Mouse (Mus musculus): ENCODE measurements around the gene Abcb4.

- TF ChIP-seq CTCF (IDR thresholded peaks at IDR 0.05; ENCODE audit: borderline replicate concordance, extremely low read depth, insufficient read depth, insufficient read length) (no peak), POLR2A (IDR thresholded peaks at IDR 0.05; ENCODE audit: borderline replicate concordance, extremely low read depth, insufficient read depth, insufficient read length, poor library complexity, severe bottlenecking) (no peak)
These were observed 98.1 kb downstream of the Abcb4 start for GRCm38 (mm10) chr5:8991626-8992025.
